Mouse (Mus musculus): Measurements from ENCODE around the gene Ascc1. TPM values are rescaled to one million over a fixed set of nuclear protein-coding genes. Genes with fewer than 3 reads are reported as not detected.

Gene Ascc1
- polyA plus RNA-seq, 1 experiment = 26.5 TPM

- Histone ChIP-seq H3K27ac (ENCODE audit: insufficient read depth, low read depth, low read length) (no peak overlapping the region), H3K4me1 (ENCODE audit: control insufficient read depth, insufficient read depth, low read length) (no peaks in the 10 kb centered on the region), H3K4me3 (ENCODE audit: insufficient read depth, low read length) (no peak overlapping the region)
- TF ChIP-seq CTCF (IDR thresholded peaks at IDR 0.05; ENCODE audit: low read depth, low read length) (no peak), POLR2A (IDR thresholded peaks at IDR 0.05; ENCODE audit: borderline replicate concordance, low read depth, low read length) (no peak)
Observed at GRCm38 (mm10) chr10:60092311-60092710, 89.7 kb downstream of the Ascc1 start.

GRCm38 (mm10) chr10:60093751-60094150 is 91.1 kb downstream of the Ascc1 start:
- Histone ChIP-seq H3K4me1 (ENCODE audit: control insufficient read depth, insufficient read depth, low read length) (no peaks in the 10 kb centered on the region), H3K4me3 (ENCODE audit: insufficient read depth, low read length) (no peak overlapping the region), H3K27ac (ENCODE audit: insufficient read depth, low read depth, low read length) (no peak overlapping the region)
- TF ChIP-seq CTCF (IDR thresholded peaks at IDR 0.05; ENCODE audit: low read depth, low read length) (no peak), POLR2A (IDR thresholded peaks at IDR 0.05; ENCODE audit: borderline replicate concordance, low read depth, low read length) (no peak)

- no peak for TF ChIP-seq CTCF (IDR thresholded peaks at IDR 0.05; ENCODE audit: low read depth, low read length)
- H3K27ac ChIP-seq (ENCODE audit: insufficient read depth, low read depth, low read length) = no peak overlapping the region
- no peak overlapping the region for H3K4me3 ChIP-seq (ENCODE audit: insufficient read depth, low read length)
Observed at GRCm38 (mm10) chr10:60095558-60095957, 93.0 kb downstream of the Ascc1 start.

GRCm38 (mm10) chr10:60096302-60096701 is 93.7 kb downstream of the Ascc1 start:
- TF ChIP-seq POLR2A (IDR thresholded peaks at IDR 0.05; ENCODE audit: borderline replicate concordance, low read depth, low read length) (no peak), CTCF (IDR thresholded peaks at IDR 0.05; ENCODE audit: low read depth, low read length) (no peak)
- Histone ChIP-seq H3K4me3 (ENCODE audit: insufficient read depth, low read length) (no peak overlapping the region), H3K4me1 (ENCODE audit: control insufficient read depth, insufficient read depth, low read length) (no peaks in the 10 kb centered on the region), H3K27ac (ENCODE audit: insufficient read depth, low read depth, low read length) (no peak overlapping the region)

More at GRCm38 (mm10) chr10:60095558-60095957, 93.0 kb downstream of the Ascc1 start:
- no peaks in the 10 kb centered on the region for H3K4me1 ChIP-seq (ENCODE audit: control insufficient read depth, insufficient read depth, low read length)

GRCm38 (mm10) chr10:60097146-60097545 is 94.5 kb downstream of the Ascc1 start:
- H3K27ac ChIP-seq (ENCODE audit: insufficient read depth, low read depth, low read length) = no peak overlapping the region
- TF ChIP-seq POLR2A (IDR thresholded peaks at IDR 0.05; ENCODE audit: borderline replicate concordance, low read depth, low read length) (no peak), CTCF (IDR thresholded peaks at IDR 0.05; ENCODE audit: low read depth, low read length) (no peak)

GRCm38 (mm10) chr10:60097774-60098173 is 95.2 kb downstream of the Ascc1 start:
- Histone ChIP-seq H3K4me1 (ENCODE audit: control insufficient read depth, insufficient read depth, low read length) (no peaks in the 10 kb centered on the region), H3K4me3 (ENCODE audit: insufficient read depth, low read length) (no peak overlapping the region), H3K27ac (ENCODE audit: insufficient read depth, low read depth, low read length) (no peak overlapping the region)
- TF ChIP-seq CTCF (IDR thresholded peaks at IDR 0.05; ENCODE audit: low read depth, low read length) = no peak
- TF ChIP-seq POLR2A (IDR thresholded peaks at IDR 0.05; ENCODE audit: borderline replicate concordance, low read depth, low read length) = no peak

More at GRCm38 (mm10) chr10:60097146-60097545, 94.5 kb downstream of the Ascc1 start:
- no peak overlapping the region for H3K4me3 ChIP-seq (ENCODE audit: insufficient read depth, low read length)
- no peaks in the 10 kb centered on the region for H3K4me1 ChIP-seq (ENCODE audit: control insufficient read depth, insufficient read depth, low read length)

GRCm38 (mm10) chr10:60105391-60106145 is 103.0 kb downstream of the Ascc1 start:
- H3K27ac ChIP-seq (ENCODE audit: insufficient read depth, low read depth, low read length) = no peak overlapping the region
- no peak for TF ChIP-seq CTCF (IDR thresholded peaks at IDR 0.05; ENCODE audit: low read depth, low read length)
- TF ChIP-seq POLR2A (IDR thresholded peaks at IDR 0.05; ENCODE audit: borderline replicate concordance, low read depth, low read length) = no peak
- no peak overlapping the region for H3K4me3 ChIP-seq (ENCODE audit: insufficient read depth, low read length)
- no peaks in the 10 kb centered on the region for H3K4me1 ChIP-seq (ENCODE audit: control insufficient read depth, insufficient read depth, low read length)

GRCm38 (mm10) chr10:60106146-60106530 is 103.5 kb downstream of the Ascc1 start, which contains the start of gene Spock2:
Gene Spock2, plus strand, starts transcription at chr10:60106219.
- TF ChIP-seq CTCF (IDR thresholded peaks at IDR 0.05; ENCODE audit: low read depth, low read length) = no peak
- no peak for TF ChIP-seq POLR2A (IDR thresholded peaks at IDR 0.05; ENCODE audit: borderline replicate concordance, low read depth, low read length)
- Histone ChIP-seq H3K27ac (ENCODE audit: insufficient read depth, low read depth, low read length) (no peak within 1 kb of the TSS), H3K4me1 (ENCODE audit: control insufficient read depth, insufficient read depth, low read length) (no peaks in the 10 kb centered on the region), H3K4me3 (ENCODE audit: insufficient read depth, low read length) (peak within 1 kb of the TSS; percentile 52)

- TF ChIP-seq POLR2A (IDR thresholded peaks at IDR 0.05; ENCODE audit: borderline replicate concordance, low read depth, low read length) (no peak), CTCF (IDR thresholded peaks at IDR 0.05; ENCODE audit: low read depth, low read length) (no peak)
- Histone ChIP-seq H3K27ac (ENCODE audit: insufficient read depth, low read depth, low read length) (no peak overlapping the region), H3K4me1 (ENCODE audit: control insufficient read depth, insufficient read depth, low read length) (no peaks in the 10 kb centered on the region), H3K4me3 (ENCODE audit: insufficient read depth, low read length) (peak overlapping the region; percentile 52)
Observed at GRCm38 (mm10) chr10:60106531-60107186, 104.1 kb downstream of the Ascc1 start.

- TF ChIP-seq POLR2A (IDR thresholded peaks at IDR 0.05; ENCODE audit: borderline replicate concordance, low read depth, low read length) (no peak), CTCF (IDR thresholded peaks at IDR 0.05; ENCODE audit: low read depth, low read length) (no peak)
- Histone ChIP-seq H3K4me3 (ENCODE audit: insufficient read depth, low read length) (peak overlapping the region; percentile 52), H3K27ac (ENCODE audit: insufficient read depth, low read depth, low read length) (no peak overlapping the region), H3K4me1 (ENCODE audit: control insufficient read depth, insufficient read depth, low read length) (no peaks in the 10 kb centered on the region)
Observed at GRCm38 (mm10) chr10:60107448-60107847, 104.8 kb downstream of the Ascc1 start.

Measured in bone marrow macrophage, adult 2 months (primary cell).